10 mouse cellular contexts compared by ENCODE assay signal in the genomic region with DNA sequence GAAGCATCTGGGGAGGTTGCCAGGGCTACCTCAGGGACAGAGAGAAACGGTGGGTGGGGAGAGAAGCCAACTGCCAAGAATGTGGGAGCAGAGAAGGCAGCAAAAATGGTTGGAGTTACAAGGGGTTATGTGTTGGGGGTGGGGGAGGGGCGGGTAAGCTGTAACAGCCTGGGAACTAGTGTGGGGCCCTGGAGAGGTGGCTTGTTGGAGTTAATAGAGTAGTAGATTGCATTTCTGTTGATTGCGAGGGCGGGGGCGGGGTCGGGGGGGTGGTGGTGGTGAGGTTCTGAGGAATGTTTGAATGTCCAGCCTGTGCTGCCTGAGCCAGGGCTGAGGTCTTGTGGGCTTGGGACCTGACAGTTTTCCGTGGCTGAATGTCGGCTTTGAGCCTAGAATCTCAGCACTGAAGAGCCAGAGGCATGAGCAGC. TPM values are rescaled to one million over a fixed set of nuclear protein-coding genes. Genes with fewer than 3 reads are reported as not detected.
A peak's percentile ranks its signal among the peaks of the same experiment; 100 is the strongest.
DNase-seq lines count a peak whose midpoint lies in the region; ATAC-seq lines count a peak whose summit lies in the region.
"Had no signal": no experiment of that assay in that cellular context is flagged by ENCODE, and none has a peak within 500 bp of the region (broad histone marks: within the 10 kb centered on the region; RNA-seq: fewer than 3 reads in every experiment).

No protein-coding gene starts in this region.

- peak overlapping the region; percentile 47 for H3K4me2 ChIP-seq in heart, embryonic 13.5 days
- H3K4me2 ChIP-seq in forebrain, embryonic 13.5 days = no peak overlapping the region
- 0 out of 2 replicates have a peak overlapping the region, but pooled peaks have one; percentile 8 for H3K4me2 ChIP-seq in liver, embryonic 13.5 days

- intact Hi-C loops in heart, postnatal 36 days (cut with DNase I) = no loop called here
- intact Hi-C loops in left cerebral cortex, postnatal 4 days (cut with DNase I) = no loop called here

- DNase-seq in heart, postnatal 36 days = no peak
- peak; percentile 80 for DNase-seq in Muller cell, postnatal 12 days (ENCODE audit: inconsistent ontology term)
- no peak for DNase-seq in liver, embryonic 13.5 days
- no peak for DNase-seq in ovary, postnatal 10 days (ENCODE audit: low spot score)
- no peak for DNase-seq in frontal cortex, postnatal 10 days (ENCODE audit: low spot score in 2 of 2)
- DNase-seq in left cerebral cortex, postnatal 4 days = no peak
- DNase-seq: lung, adult 18-20 months had no signal

- no peak for ATAC-seq in heart, embryonic 13.5 days (ENCODE audit: extremely low read depth, insufficient number of reproducible peaks, low FRiP score, low TSS enrichment)
- ATAC-seq in forebrain, embryonic 13.5 days = peak; percentile 48; the same call in 1 of the 2 replicates
- no peak for ATAC-seq in liver, embryonic 13.5 days (ENCODE audit: low read depth)

- no peaks in the 10 kb centered on the region for H3K9me3 ChIP-seq in heart, embryonic 13.5 days
- H3K9me3 ChIP-seq in forebrain, embryonic 13.5 days (replicated peaks) = no peaks in the 10 kb centered on the region
- H3K9me3 ChIP-seq in liver, embryonic 13.5 days (replicated peaks) = no peaks in the 10 kb centered on the region

- H3K36me3 ChIP-seq in heart, embryonic 13.5 days = peaks cover 31% of the 10 kb centered on the region
- peaks cover 6% of the 10 kb centered on the region for H3K36me3 ChIP-seq in forebrain, embryonic 13.5 days (ENCODE audit: poor library complexity, severe bottlenecking)
- peaks cover 16% of the 10 kb centered on the region for H3K36me3 ChIP-seq in liver, embryonic 13.5 days

- H3K27me3 ChIP-seq in heart, embryonic 13.5 days (replicated peaks) = no peaks in the 10 kb centered on the region
- H3K27me3 ChIP-seq in forebrain, embryonic 13.5 days = no peaks in the 10 kb centered on the region
- no peaks in the 10 kb centered on the region for H3K27me3 ChIP-seq in liver, embryonic 13.5 days
- H3K27me3 ChIP-seq: CH12.LX had no signal

- 16% methylated on average over 8 of the region's 8 CpGs for WGBS in heart, embryonic 13.5 days
- 39% methylated on average over 8 of the region's 8 CpGs for WGBS in forebrain, embryonic 13.5 days
- 44% methylated on average over 8 of the region's 8 CpGs for WGBS in liver, embryonic 13.5 days (ENCODE audit: insufficient replicate concordance)

- peak overlapping the region; percentile 56 for H3K27ac ChIP-seq in heart, embryonic 13.5 days (replicated peaks)
- H3K27ac ChIP-seq in forebrain, embryonic 13.5 days = no peak overlapping the region
- H3K27ac ChIP-seq in liver, embryonic 13.5 days = no peak overlapping the region

- 0 out of 2 replicates have a peak overlapping the region, but pooled peaks have one; percentile 44 for H3K9ac ChIP-seq in heart, embryonic 13.5 days
- H3K9ac ChIP-seq in forebrain, embryonic 13.5 days = no peak overlapping the region
- no peak overlapping the region for H3K9ac ChIP-seq in liver, embryonic 13.5 days

- peaks cover 32% of the 10 kb centered on the region for H3K4me1 ChIP-seq in heart, embryonic 13.5 days
- peaks cover 26% of the 10 kb centered on the region for H3K4me1 ChIP-seq in forebrain, embryonic 13.5 days
- peaks cover 45% of the 10 kb centered on the region for H3K4me1 ChIP-seq in liver, embryonic 13.5 days (replicated peaks)

- H3K4me3 ChIP-seq in heart, embryonic 13.5 days = peak overlapping the region; percentile 2; the same call in 1 of the 2 replicates
- H3K4me3 ChIP-seq in forebrain, embryonic 13.5 days = no peak overlapping the region
- H3K4me3 ChIP-seq in liver, embryonic 13.5 days (replicated peaks) = no peak overlapping the region

RNA-seq across cellular contexts. Expression of gene Cwc27, which starts 5.5 kb away (rescaled TPM):
- polyA plus RNA-seq in heart, embryonic 13.5 days (2015; fragmentation: Nextera tagmentation; extraction: Ambion mirVana) = 18.5 and 21.5 TPM in 2 replicates
- 10 to 100 TPM; 12.2 to 15.8 TPM for total RNA-seq in heart, postnatal 36 days (2021)
- polyA plus RNA-seq in forebrain, embryonic 13.5 days (2015; fragmentation: Nextera tagmentation; extraction: Ambion mirVana) = 32.7 and 35.0 TPM in 2 replicates
- 12.4 and 14.6 TPM in 2 replicates for polyA plus RNA-seq in liver, embryonic 13.5 days (2015; fragmentation: Nextera tagmentation; extraction: Ambion mirVana)
- total RNA-seq in left cerebral cortex, postnatal 4 days (2021) = 10 to 100 TPM; 31.0 to 31.2 TPM

RNA-seq across cellular contexts. Expression of gene Srek1ip1, which starts 30.1 kb away (rescaled TPM):
- 16.9 and 18.0 TPM in 2 replicates for polyA plus RNA-seq in heart, embryonic 13.5 days (2015; fragmentation: Nextera tagmentation; extraction: Ambion mirVana)
- total RNA-seq in heart, postnatal 36 days (2021) = 10 to 100 TPM; 18.0 to 20.3 TPM
- 23.4 and 23.5 TPM in 2 replicates for polyA plus RNA-seq in forebrain, embryonic 13.5 days (2015; fragmentation: Nextera tagmentation; extraction: Ambion mirVana)
- polyA plus RNA-seq in liver, embryonic 13.5 days (2015; fragmentation: Nextera tagmentation; extraction: Ambion mirVana) = 10.3 and 11.6 TPM in 2 replicates
- 10 to 100 TPM; 14.0 to 15.5 TPM for total RNA-seq in left cerebral cortex, postnatal 4 days (2021)

RNA-seq across cellular contexts. Expression of gene Shisal2b, which starts 41.3 kb away (rescaled TPM):
- 0.25 TPM in 2 replicates for polyA plus RNA-seq in heart, embryonic 13.5 days (2015; fragmentation: Nextera tagmentation; extraction: Ambion mirVana)
- not detected for total RNA-seq in heart, postnatal 36 days (2021)
- polyA plus RNA-seq in forebrain, embryonic 13.5 days (2015; fragmentation: Nextera tagmentation; extraction: Ambion mirVana) = 0.30 and 0.38 TPM in 2 replicates
- not detected in 2 replicates for polyA plus RNA-seq in liver, embryonic 13.5 days (2015; fragmentation: Nextera tagmentation; extraction: Ambion mirVana)
- 1 to 10 TPM in 1 of 2 experiments, under 1 TPM in 1; 0.56 to 1.0 TPM for total RNA-seq in left cerebral cortex, postnatal 4 days (2021)
